Mouse (Mus musculus) left cerebral cortex, adult 11 months (tissue): ENCODE results near the gene Wwox.

Experiments used
- DNase-seq: peaks from one replicate; pipeline ENCODE4 v3.0.0; 2022; ENCODE audit warnings: low spot score

Wwox gene

GRCm38 (mm10) chr8:114468526-114469207 is 29.2 kb downstream of the Wwox start:
- no peak for DNase-seq

GRCm38 (mm10) chr8:114469208-114469590 is 29.7 kb downstream of the Wwox start:
- DNase-seq = no peak

GRCm38 (mm10) chr8:114473546-114473945 is 34.1 kb downstream of the Wwox start:
- no peak for DNase-seq

GRCm38 (mm10) chr8:114476919-114477318 is 37.5 kb downstream of the Wwox start:
- no peak for DNase-seq

- no peak for DNase-seq
Observed at GRCm38 (mm10) chr8:114477790-114478189, 38.3 kb downstream of the Wwox start.

GRCm38 (mm10) chr8:114479749-114480148 is 40.3 kb downstream of the Wwox start:
- no peak for DNase-seq

- DNase-seq = no peak
Observed at GRCm38 (mm10) chr8:114491662-114492160, 52.3 kb downstream of the Wwox start.

- no peak for DNase-seq
Observed at GRCm38 (mm10) chr8:114499448-114500144, 60.1 kb downstream of the Wwox start.

- no peak for DNase-seq
Observed at GRCm38 (mm10) chr8:114501906-114502305, 62.5 kb downstream of the Wwox start.

GRCm38 (mm10) chr8:114503196-114503595 is 63.7 kb downstream of the Wwox start:
- no peak for DNase-seq

GRCm38 (mm10) chr8:114504889-114505288 is 65.4 kb downstream of the Wwox start:
- no peak for DNase-seq

GRCm38 (mm10) chr8:114505351-114506347 is 66.2 kb downstream of the Wwox start:
- no peak for DNase-seq

- no peak for DNase-seq
Observed at GRCm38 (mm10) chr8:114507404-114507803, 67.9 kb downstream of the Wwox start.

- no peak for DNase-seq
Observed at GRCm38 (mm10) chr8:114510226-114510625, 70.8 kb downstream of the Wwox start.

GRCm38 (mm10) chr8:114512075-114512935 is 72.8 kb downstream of the Wwox start:
- DNase-seq = no peak

- DNase-seq = no peak
Observed at GRCm38 (mm10) chr8:114514692-114515091, 75.2 kb downstream of the Wwox start.

GRCm38 (mm10) chr8:114523061-114523460 is 83.6 kb downstream of the Wwox start:
- no peak for DNase-seq

GRCm38 (mm10) chr8:114526626-114527267 is 87.3 kb downstream of the Wwox start:
- DNase-seq = no peak

- no peak for DNase-seq
Observed at GRCm38 (mm10) chr8:114527648-114528221, 88.3 kb downstream of the Wwox start.

- no peak for DNase-seq
Observed at GRCm38 (mm10) chr8:114529581-114529980, 90.1 kb downstream of the Wwox start.
